Mouse (Mus musculus) inflammation-experienced regulatory T-cells, adult 6 months (primary cell): Measurements from ENCODE around the gene Cyb5r1. TPM values are rescaled to one million over a fixed set of nuclear protein-coding genes. Genes with fewer than 3 reads are reported as not detected.
"Not testable (repeated sequence)": the region's sequence is repeated elsewhere in the genome, so short reads cannot be mapped to it uniquely, and the experiment has no call there.

Experiments
- ATAC-seq: one replicate; pipeline ENCODE4 v1.8.0; 2017
- polyA plus RNA-seq, 3 experiments: library from polyadenylated mRNA; unstranded; fragments of 100-300 nt; shearing (Covaris generic); gene quantifications; one replicate each; pipeline ENCODE4 v1.2.1; 2017

Cyb5r1 gene
- polyA plus RNA-seq, 3 experiments from 2014 or later: 15.3 to 29.6 (median 23.0) TPM

GRCm38 (mm10) chr1:134414501-134415167, 9.3 kb downstream of the Cyb5r1 start:
- peak; percentile 27 for ATAC-seq

- peak; percentile 98 for ATAC-seq
These were observed 9.9 kb downstream of the Cyb5r1 start, which contains the start of gene Adipor1 for GRCm38 (mm10) chr1:134415168-134415831. Gene Adipor1, plus strand, starts transcription at chr1:134415378.

- no peak for ATAC-seq
These were observed 13.1 kb downstream of the Cyb5r1 start for GRCm38 (mm10) chr1:134418414-134418975.

- no peak for ATAC-seq
These were observed 13.8 kb downstream of the Cyb5r1 start for GRCm38 (mm10) chr1:134419176-134419575.

- no peak for ATAC-seq
These were observed 14.5 kb downstream of the Cyb5r1 start for GRCm38 (mm10) chr1:134419751-134420458.

- no peak for ATAC-seq
These were observed 18.6 kb downstream of the Cyb5r1 start for GRCm38 (mm10) chr1:134423911-134424310.

GRCm38 (mm10) chr1:134426289-134426688, 20.9 kb downstream of the Cyb5r1 start:
- ATAC-seq: no peak

- ATAC-seq: no peak
These were observed 27.6 kb downstream of the Cyb5r1 start for GRCm38 (mm10) chr1:134433002-134433401.

- ATAC-seq: no peak
These were observed 28.1 kb downstream of the Cyb5r1 start for GRCm38 (mm10) chr1:134433473-134433872.

GRCm38 (mm10) chr1:134435414-134435813, 30.1 kb downstream of the Cyb5r1 start:
- no peak for ATAC-seq

- no peak for ATAC-seq
These were observed 35.1 kb downstream of the Cyb5r1 start for GRCm38 (mm10) chr1:134440437-134440836.

GRCm38 (mm10) chr1:134441737-134442136, 36.4 kb downstream of the Cyb5r1 start:
- ATAC-seq: not testable (repeated sequence)

- ATAC-seq: no peak
These were observed 37.0 kb downstream of the Cyb5r1 start for GRCm38 (mm10) chr1:134442394-134442793.

GRCm38 (mm10) chr1:134443288-134443687, 37.9 kb downstream of the Cyb5r1 start:
- ATAC-seq: not testable (repeated sequence)

GRCm38 (mm10) chr1:134445418-134445817, 40.1 kb downstream of the Cyb5r1 start:
- no peak for ATAC-seq

- not testable (repeated sequence) for ATAC-seq
These were observed 43.2 kb downstream of the Cyb5r1 start for GRCm38 (mm10) chr1:134448537-134448936.

- no peak for ATAC-seq
These were observed 44.8 kb downstream of the Cyb5r1 start for GRCm38 (mm10) chr1:134450201-134450600.

- peak; percentile 44 for ATAC-seq
These were observed 45.6 kb downstream of the Cyb5r1 start for GRCm38 (mm10) chr1:134450986-134451385.

GRCm38 (mm10) chr1:134454904-134455824, 49.8 kb downstream of the Cyb5r1 start, which contains the start of gene Klhl12:
Gene Klhl12, plus strand, starts transcription at chr1:134455531.
- peak; percentile 84 for ATAC-seq

- no peak for ATAC-seq
These were observed 50.7 kb downstream of the Cyb5r1 start for GRCm38 (mm10) chr1:134456060-134456459.

GRCm38 (mm10) chr1:134458139-134458727, 52.9 kb downstream of the Cyb5r1 start:
- no peak for ATAC-seq
